Mouse (Mus musculus): ENCODE results near the gene Afg1l.

GRCm38 (mm10) chr10:42341815-42342457, 136.4 kb downstream of the Afg1l start:
- TF ChIP-seq CTCF (IDR thresholded peaks at IDR 0.05; ENCODE audit: insufficient read depth, low read length) (no peak), POLR2A (IDR thresholded peaks at IDR 0.05; ENCODE audit: borderline replicate concordance, extremely low read depth, low read depth, low read length) (no peak)
